Mouse (Mus musculus): ENCODE measurements at regions not wholly inside any gene's neighbourhood (a gene's known extent, or its start where the extent isn't known, plus 50 kb on each side); places are given as distances from the start of the nearest gene placed in this dataset.
A peak's percentile ranks its signal among the peaks of the same experiment; 100 is the strongest.
"Not testable (repeated sequence)": the region's sequence is repeated elsewhere in the genome, so short reads cannot be mapped to it uniquely, and the experiment has no call there.

DNA sequence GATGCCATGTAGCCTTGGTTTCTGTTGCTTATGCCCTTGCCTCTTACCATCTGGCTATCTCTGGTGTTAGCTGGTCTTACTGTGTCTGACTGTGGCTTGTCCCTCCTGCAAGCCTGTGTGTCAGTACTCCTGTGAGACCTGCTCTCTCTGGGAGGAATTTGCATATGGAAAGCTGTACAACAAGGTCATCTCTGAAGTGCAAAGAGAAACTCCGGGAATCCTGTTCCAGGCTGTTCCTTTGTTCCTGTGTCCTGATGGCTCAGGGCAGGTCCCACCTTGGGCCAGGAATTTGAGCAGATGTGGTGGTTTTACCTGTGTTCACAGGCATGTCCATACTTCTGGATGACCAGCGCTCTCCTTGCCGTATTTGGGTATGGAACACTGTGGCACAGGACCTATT is 218.6 kb upstream of the Nsun6 start:
- DNase-seq (ENCODE audit: low spot score) = no peak
- Histone ChIP-seq H3K27ac (ENCODE audit: low read length) (no peak overlapping the region), H3K4me3 (ENCODE audit: low read depth, low read length) (no peak overlapping the region), H3K9me3 (ENCODE audit: low read length) (no peaks in the 10 kb centered on the region), H3K27me3 (replicated peaks; ENCODE audit: insufficient read depth, low read length) (no peaks in the 10 kb centered on the region), H3K36me3 (ENCODE audit: insufficient read depth, low read length) (no peaks in the 10 kb centered on the region), H3K4me1 (ENCODE audit: insufficient read depth, low read depth, low read length) (no peaks in the 10 kb centered on the region), H3K9ac (replicated peaks; ENCODE audit: low read depth) (no peak overlapping the region), H3K4me2 (replicated peaks; ENCODE audit: low read depth, low read length) (no peak overlapping the region)
- ATAC-seq = no peak
- 90% methylated on average over 3 of the region's 3 CpGs for WGBS
- TF ChIP-seq CTCF (IDR thresholded peaks at IDR 0.05) (no peak), EP300 (IDR thresholded peaks at IDR 0.05) (no peak)

- no peak for ATAC-seq
Observed at GRCm38 (mm10) chr2:15260486-15261165, 205.8 kb upstream of the Nsun6 start.

GRCm38 (mm10) chr2:15242276-15242675 is 187.4 kb upstream of the Nsun6 start:
- not testable (repeated sequence) for H3K4me1 ChIP-seq (ENCODE audit: insufficient read depth, low read depth, low read length); H3K4me3 ChIP-seq (ENCODE audit: low read depth, low read length); H3K4me2 ChIP-seq (replicated peaks; ENCODE audit: low read depth, low read length); H3K36me3 ChIP-seq (ENCODE audit: insufficient read depth, low read length); ATAC-seq; DNase-seq (ENCODE audit: low spot score); H3K9me3 ChIP-seq (ENCODE audit: low read length); H3K27me3 ChIP-seq (replicated peaks; ENCODE audit: insufficient read depth, low read length); H3K27ac ChIP-seq (ENCODE audit: low read length); H3K9ac ChIP-seq (replicated peaks; ENCODE audit: low read depth)
- 89% methylated on average over 1 of the region's 1 CpGs for WGBS

More at GRCm38 (mm10) chr2:15260486-15261165, 205.8 kb upstream of the Nsun6 start:
- Histone ChIP-seq H3K9ac (replicated peaks; ENCODE audit: low read depth) (no peak overlapping the region), H3K9me3 (ENCODE audit: low read length) (no peaks in the 10 kb centered on the region), H3K4me3 (ENCODE audit: low read depth, low read length) (no peak overlapping the region), H3K27ac (ENCODE audit: low read length) (no peak overlapping the region), H3K27me3 (replicated peaks; ENCODE audit: insufficient read depth, low read length) (no peaks in the 10 kb centered on the region), H3K36me3 (ENCODE audit: insufficient read depth, low read length) (no peaks in the 10 kb centered on the region), H3K4me2 (replicated peaks; ENCODE audit: low read depth, low read length) (no peak overlapping the region), H3K4me1 (ENCODE audit: insufficient read depth, low read depth, low read length) (no peaks in the 10 kb centered on the region)
- TF ChIP-seq EP300 (IDR thresholded peaks at IDR 0.05) (no peak), CTCF (IDR thresholded peaks at IDR 0.05) (peak; percentile 59)
- 25% methylated on average over 4 of the region's 4 CpGs for WGBS
- DNase-seq (ENCODE audit: low spot score) = peak; percentile 19

- Histone ChIP-seq H3K4me1 (ENCODE audit: insufficient read depth, low read depth, low read length) (no peaks in the 10 kb centered on the region), H3K4me3 (ENCODE audit: low read depth, low read length) (no peak overlapping the region), H3K9ac (replicated peaks; ENCODE audit: low read depth) (no peak overlapping the region), H3K9me3 (ENCODE audit: low read length) (no peaks in the 10 kb centered on the region), H3K4me2 (replicated peaks; ENCODE audit: low read depth, low read length) (no peak overlapping the region), H3K27ac (ENCODE audit: low read length) (no peak overlapping the region), H3K27me3 (replicated peaks; ENCODE audit: insufficient read depth, low read length) (no peaks in the 10 kb centered on the region), H3K36me3 (ENCODE audit: insufficient read depth, low read length) (no peaks in the 10 kb centered on the region)
- DNase-seq (ENCODE audit: low spot score) (peak; percentile 5), ATAC-seq (no peak)
- WGBS = 42% methylated on average over 4 of the region's 4 CpGs
- peak; percentile 44 for TF ChIP-seq CTCF (IDR thresholded peaks at IDR 0.05)
- no peak for TF ChIP-seq EP300 (IDR thresholded peaks at IDR 0.05)
Observed at GRCm38 (mm10) chr2:15221910-15222309, 167.0 kb upstream of the Nsun6 start.

DNA sequence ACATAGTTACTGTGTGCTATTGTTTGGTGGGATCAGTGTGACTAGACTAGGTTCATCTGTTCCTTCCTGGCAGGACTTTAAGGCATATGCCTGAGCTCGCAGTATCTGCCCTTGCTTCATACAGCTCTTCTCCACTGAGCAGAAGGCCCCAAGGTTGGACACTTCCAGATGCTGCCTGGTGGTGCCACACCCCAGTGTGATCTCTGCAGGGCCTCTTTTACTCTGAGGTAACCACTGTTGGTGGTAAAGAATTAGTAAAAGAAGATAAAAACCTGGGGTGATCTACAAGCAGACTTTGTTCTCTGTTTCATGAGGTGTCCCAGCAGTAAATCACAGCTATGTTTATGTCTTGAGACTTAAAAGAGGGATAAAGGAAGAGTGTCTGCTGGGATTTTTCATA is 133.2 kb upstream of the Nsun6 start:
- Histone ChIP-seq H3K4me3 (ENCODE audit: low read depth, low read length) (no peak overlapping the region), H3K4me1 (ENCODE audit: insufficient read depth, low read depth, low read length) (no peaks in the 10 kb centered on the region), H3K27ac (ENCODE audit: low read length) (no peak overlapping the region), H3K4me2 (replicated peaks; ENCODE audit: low read depth, low read length) (no peak overlapping the region), H3K9ac (replicated peaks; ENCODE audit: low read depth) (no peak overlapping the region), H3K9me3 (ENCODE audit: low read length) (no peaks in the 10 kb centered on the region), H3K36me3 (ENCODE audit: insufficient read depth, low read length) (no peaks in the 10 kb centered on the region), H3K27me3 (replicated peaks; ENCODE audit: insufficient read depth, low read length) (no peaks in the 10 kb centered on the region)
- DNase-seq (ENCODE audit: low spot score) (no peak), ATAC-seq (no peak)
- TF ChIP-seq CTCF (IDR thresholded peaks at IDR 0.05) = no peak
- no peak for TF ChIP-seq EP300 (IDR thresholded peaks at IDR 0.05)
- WGBS = 76% methylated on average over 1 of the region's 1 CpGs

- 72% methylated on average over 3 of the region's 3 CpGs for WGBS
- Histone ChIP-seq H3K9me3 (ENCODE audit: low read length) (no peaks in the 10 kb centered on the region), H3K9ac (replicated peaks; ENCODE audit: low read depth) (no peak overlapping the region), H3K4me3 (ENCODE audit: low read depth, low read length) (no peak overlapping the region), H3K27me3 (replicated peaks; ENCODE audit: insufficient read depth, low read length) (no peaks in the 10 kb centered on the region), H3K4me2 (replicated peaks; ENCODE audit: low read depth, low read length) (no peak overlapping the region), H3K27ac (ENCODE audit: low read length) (no peak overlapping the region), H3K4me1 (ENCODE audit: insufficient read depth, low read depth, low read length) (no peaks in the 10 kb centered on the region), H3K36me3 (ENCODE audit: insufficient read depth, low read length) (no peaks in the 10 kb centered on the region)
- ATAC-seq (no peak), DNase-seq (ENCODE audit: low spot score) (no peak)
- TF ChIP-seq EP300 (IDR thresholded peaks at IDR 0.05) (no peak), CTCF (IDR thresholded peaks at IDR 0.05) (no peak)
Observed at GRCm38 (mm10) chr2:15181000-15181399, 126.1 kb upstream of the Nsun6 start.
